Mouse (Mus musculus) bone marrow, adult 2 months (tissue): ENCODE measurements around the gene Rad51c.

ENCODE experiments used
- CTCF ChIP-seq: fragments of 200-500 bp; IDR thresholded peaks from 2 replicates; pipeline ENCODE4 v1.5.1; 2011; ENCODE audit warnings: low read length, control low read depth; ENCODE audit not compliant: control insufficient read depth, insufficient read depth
- POLR2A ChIP-seq: fragments of 200-500 bp; IDR thresholded peaks from 2 replicates; pipeline ENCODE4 v1.6.1; 2011; ENCODE audit warnings: low read depth, mild to moderate bottlenecking, control low read depth, low read length, borderline replicate concordance; ENCODE audit not compliant: control insufficient read depth

DNA sequence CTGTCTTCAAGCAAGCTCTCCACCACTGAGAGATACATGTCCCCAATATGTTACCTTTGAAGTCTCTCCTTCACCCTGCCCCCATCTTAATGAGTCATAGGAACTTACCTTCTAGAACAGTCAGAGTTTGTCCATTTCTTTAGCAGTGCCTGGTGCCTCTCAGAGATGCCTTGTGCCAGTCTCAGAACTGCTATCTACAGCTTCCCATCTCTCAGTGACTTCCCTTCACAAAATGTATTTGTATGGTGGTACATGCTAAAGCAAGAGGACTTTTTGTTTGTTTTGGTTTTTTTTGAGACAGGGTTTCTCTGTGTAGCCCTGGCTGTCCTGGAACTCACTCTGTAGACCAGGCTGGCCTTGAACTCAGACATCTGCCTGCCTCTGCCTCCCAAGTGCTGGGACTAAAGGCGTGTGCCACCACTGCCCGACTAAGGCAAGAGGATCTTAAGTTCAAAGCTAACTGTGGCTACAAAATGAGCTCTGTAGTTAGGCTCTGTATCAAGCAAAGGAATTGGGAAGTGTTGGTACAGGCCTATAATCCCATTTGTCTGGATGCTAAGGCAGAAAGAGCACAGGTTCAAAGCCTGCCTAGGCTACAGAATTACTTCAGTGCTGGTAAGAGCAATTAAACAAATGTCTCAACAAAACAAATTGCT, 49.4 kb upstream of the Rad51c start:
- TF ChIP-seq CTCF = no peak
- TF ChIP-seq POLR2A = no peak
